Mouse (Mus musculus) limb, embryonic 11.5 days (tissue): ENCODE data around the gene Arhgef11. TPM values are rescaled to one million over a fixed set of nuclear protein-coding genes. Genes with fewer than 3 reads are reported as not detected.

Experiments used
- ATAC-seq: fragments of 200-750 bp; cut with Nextera tagmentation; 2 replicates; pipeline ENCODE4 v1.8.0; 2017; ENCODE audit warnings: low read depth; ENCODE audit not compliant: insufficient number of reproducible peaks, low FRiP score, low TSS enrichment
- DNase-seq: peaks from one replicate; pipeline ENCODE4 v3.0.0-alpha.2; 2015; ENCODE audit warnings: low spot score
- H3K27ac ChIP-seq: fragments of 300-500 bp; sonication (generic); replicated peaks from 2 replicates; pipeline ENCODE4 v1.5.1; 2014; ENCODE audit warnings: low read depth, mild to moderate bottlenecking, low read length
- H3K27me3 ChIP-seq: fragments of 300-500 bp; sonication (generic); 2 replicates; pipeline ENCODE4 v1.6.1; 2014; ENCODE audit warnings: mild to moderate bottlenecking, low read length, mixed read lengths; ENCODE audit not compliant: control insufficient read depth, insufficient read depth
- H3K36me3 ChIP-seq: fragments of 300-500 bp; sonication (generic); 2 replicates; pipeline ENCODE4 v1.6.1; 2014; ENCODE audit warnings: mild to moderate bottlenecking, low read length, moderate library complexity, mixed read lengths; ENCODE audit not compliant: control insufficient read depth, insufficient read depth
- H3K4me1 ChIP-seq: fragments of 300-500 bp; sonication (generic); 2 replicates; pipeline ENCODE4 v1.6.1; 2014; ENCODE audit warnings: low read length, mixed read lengths; ENCODE audit not compliant: control insufficient read depth, insufficient read depth
- H3K4me2 ChIP-seq: fragments of 300-500 bp; sonication (generic); 2 replicates; pipeline ENCODE4 v1.6.1; 2014; ENCODE audit warnings: low read depth, mild to moderate bottlenecking, moderate library complexity; ENCODE audit not compliant: severe bottlenecking
- H3K4me3 ChIP-seq: fragments of 300-500 bp; sonication (generic); 2 replicates; pipeline ENCODE4 v1.5.1; 2014; ENCODE audit warnings: low read depth, low read length
- H3K9ac ChIP-seq: fragments of 300-500 bp; sonication (generic); 2 replicates; pipeline ENCODE4 v1.6.1; 2014; ENCODE audit warnings: mild to moderate bottlenecking, low read length
- H3K9me3 ChIP-seq: fragments of 300-500 bp; sonication (generic); 2 replicates; pipeline ENCODE4 v1.6.1; 2016; ENCODE audit warnings: low read length; ENCODE audit not compliant: control insufficient read depth
- WGBS: fragments of 180-500 bp; shearing (Covaris S2); extraction: QIAGEN DNeasy Blood & Tissue Kit; methylation state at CpG from one replicate; pipeline ENCODE4 v1.1.7; 2014; 5-methylcytosine and 5-hydroxymethylcytosine counted together
- polyA plus RNA-seq: library from polyadenylated mRNA; unstranded; fragments of >200 nt; fragmentation: Nextera tagmentation; extraction: Ambion mirVana; gene quantifications from 2 replicates; pipeline ENCODE4 v1.2.1, GENCODE M21; 2014

Gene Arhgef11
- polyA plus RNA-seq, 1 experiment from 2014 or later = 16.2 TPM

- Histone ChIP-seq H3K4me1 (peaks cover 63% of the 10 kb centered on the region), H3K27ac (peak overlapping the region; percentile 84), H3K9me3 (no peaks in the 10 kb centered on the region), H3K4me3 (no peak overlapping the region), H3K4me2 (no peak overlapping the region), H3K9ac (no peak overlapping the region), H3K36me3 (no peaks in the 10 kb centered on the region), H3K27me3 (no peaks in the 10 kb centered on the region)
- DNase-seq (no peak), ATAC-seq (no peak)
- WGBS = 67% methylated on average over 5 of the region's 5 CpGs
These were observed 148.4 kb downstream of the Arhgef11 start for GRCm38 (mm10) chr3:87765631-87766283.

- no peak for ATAC-seq
- WGBS = 76% methylated on average over 3 of the region's 3 CpGs
- no peak overlapping the region for H3K9ac ChIP-seq
These were observed 148.9 kb downstream of the Arhgef11 start for GRCm38 (mm10) chr3:87766284-87766667.

GRCm38 (mm10) chr3:87767764-87768163, 150.4 kb downstream of the Arhgef11 start:
- ATAC-seq (no peak), DNase-seq (no peak)
- no peaks in the 10 kb centered on the region for H3K36me3 ChIP-seq
- H3K9me3 ChIP-seq = no peaks in the 10 kb centered on the region
- H3K4me2 ChIP-seq = peak overlapping the region; percentile 49
- H3K4me1 ChIP-seq = peaks cover 46% of the 10 kb centered on the region
- WGBS = 68% methylated on average over 8 of the region's 8 CpGs
- H3K9ac ChIP-seq = no peak overlapping the region
- H3K27ac ChIP-seq = no peak overlapping the region; the same call in 1 of the 2 replicates
- 0 out of 2 replicates have a peak overlapping the region, but pooled peaks have one; percentile 44 for H3K4me3 ChIP-seq
- no peaks in the 10 kb centered on the region for H3K27me3 ChIP-seq

More at GRCm38 (mm10) chr3:87766284-87766667, 148.9 kb downstream of the Arhgef11 start:
- Histone ChIP-seq H3K4me1 (peaks cover 61% of the 10 kb centered on the region), H3K9me3 (no peaks in the 10 kb centered on the region), H3K36me3 (no peaks in the 10 kb centered on the region), H3K27me3 (no peaks in the 10 kb centered on the region), H3K4me2 (no peak overlapping the region), H3K4me3 (no peak overlapping the region), H3K27ac (0 out of 2 replicates have a peak overlapping the region, but pooled peaks have one; percentile 84)
- DNase-seq = no peak

DNA sequence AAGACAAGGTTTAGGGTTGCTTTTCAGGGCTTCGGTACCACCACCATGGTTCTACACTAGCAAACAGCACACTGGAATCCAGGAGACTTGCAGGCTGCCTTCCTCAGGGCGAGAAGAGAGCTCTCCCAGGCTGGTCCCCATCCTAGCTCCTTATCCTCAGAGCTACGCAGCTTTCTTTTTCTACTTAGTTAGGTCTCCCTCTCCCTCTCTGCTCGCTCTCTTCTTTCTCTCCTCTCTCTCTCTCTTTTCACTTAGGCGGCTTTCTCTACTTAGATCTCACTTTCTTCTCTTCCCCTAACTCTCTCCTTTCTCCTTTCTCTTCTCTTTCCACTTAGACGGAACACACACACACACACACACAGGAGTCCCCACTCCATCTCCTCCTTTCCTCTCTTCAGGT, 151.1 kb downstream of the Arhgef11 start:
- Histone ChIP-seq H3K36me3 (no peaks in the 10 kb centered on the region), H3K4me2 (peak overlapping the region; percentile 49), H3K27ac (peak overlapping the region; percentile 2; the same call in 1 of the 2 replicates), H3K27me3 (no peaks in the 10 kb centered on the region), H3K4me1 (peaks cover 40% of the 10 kb centered on the region), H3K9ac (peak overlapping the region; percentile 50), H3K9me3 (no peaks in the 10 kb centered on the region), H3K4me3 (peak overlapping the region; percentile 44)
- WGBS = 48% methylated on average over 6 of the region's 6 CpGs
- DNase-seq (no peak), ATAC-seq (no peak)

GRCm38 (mm10) chr3:87768844-87769243, 151.5 kb downstream of the Arhgef11 start:
- DNase-seq = peak; percentile 90
- H3K36me3 ChIP-seq = no peaks in the 10 kb centered on the region
- ATAC-seq = peak; percentile 72; the same call in 1 of the 2 replicates
- peak overlapping the region; percentile 2; the same call in 1 of the 2 replicates for H3K27ac ChIP-seq
- no peaks in the 10 kb centered on the region for H3K27me3 ChIP-seq
- peak overlapping the region; percentile 50 for H3K9ac ChIP-seq
- WGBS = 1% methylated on average over 36 of the region's 37 CpGs
- H3K4me2 ChIP-seq = peak overlapping the region; percentile 49
- H3K4me3 ChIP-seq = peak overlapping the region; percentile 44
- no peaks in the 10 kb centered on the region for H3K9me3 ChIP-seq
- H3K4me1 ChIP-seq = peaks cover 36% of the 10 kb centered on the region

DNA sequence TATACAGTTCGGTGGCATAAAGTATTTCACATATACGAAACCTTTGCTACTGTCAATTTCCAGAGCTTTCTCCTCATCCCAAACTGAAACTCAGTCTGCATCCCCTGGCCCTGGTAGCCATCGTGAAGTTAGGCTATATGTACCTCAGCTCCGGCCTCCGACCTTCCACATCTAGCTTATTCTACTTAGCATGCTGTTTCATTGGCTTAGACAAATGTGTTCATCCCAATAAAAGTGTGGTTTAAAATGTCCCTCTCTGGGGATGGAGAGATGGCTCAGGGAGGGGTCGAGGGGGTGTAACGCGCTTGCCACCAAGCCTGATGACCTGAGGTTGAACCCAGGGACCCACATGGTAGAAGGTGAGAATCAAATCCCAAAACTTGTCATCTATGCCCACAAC, 152.1 kb downstream of the Arhgef11 start:
- Histone ChIP-seq H3K27ac (no peak overlapping the region), H3K9ac (no peak overlapping the region), H3K36me3 (no peaks in the 10 kb centered on the region), H3K9me3 (no peaks in the 10 kb centered on the region), H3K4me2 (no peak overlapping the region), H3K4me1 (peaks cover 29% of the 10 kb centered on the region), H3K27me3 (no peaks in the 10 kb centered on the region), H3K4me3 (no peak overlapping the region)
- no peak for DNase-seq
- WGBS = 74% methylated on average over 8 of the region's 8 CpGs
- ATAC-seq = no peak

DNA sequence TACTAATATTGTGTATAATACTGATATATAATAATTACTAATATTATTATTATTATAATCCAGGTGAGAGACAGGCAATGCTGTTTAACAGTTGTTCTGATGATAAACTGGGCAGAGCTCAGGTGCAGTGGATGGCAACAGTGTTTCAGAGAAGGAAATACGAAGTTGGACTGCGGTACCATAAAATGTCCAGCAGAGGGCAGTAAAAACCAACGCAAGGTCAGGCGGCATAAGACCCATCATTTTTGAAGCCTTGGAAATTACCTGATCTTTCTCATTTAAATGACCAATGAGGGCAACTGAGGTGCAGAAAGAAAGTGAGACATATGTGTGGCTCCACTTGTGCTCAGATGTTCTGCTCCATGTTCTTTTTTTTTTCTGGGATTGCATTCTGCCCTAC, 152.9 kb downstream of the Arhgef11 start:
- H3K27me3 ChIP-seq = no peaks in the 10 kb centered on the region
- no peaks in the 10 kb centered on the region for H3K9me3 ChIP-seq
- H3K36me3 ChIP-seq = no peaks in the 10 kb centered on the region
- ATAC-seq (no peak), DNase-seq (peak; percentile 66)
- 0% methylated on average over 4 of the region's 4 CpGs for WGBS
- peaks cover 21% of the 10 kb centered on the region for H3K4me1 ChIP-seq
- no peak overlapping the region for H3K9ac ChIP-seq
- no peak overlapping the region for H3K4me3 ChIP-seq
- H3K4me2 ChIP-seq = no peak overlapping the region
- H3K27ac ChIP-seq = no peak overlapping the region

DNA sequence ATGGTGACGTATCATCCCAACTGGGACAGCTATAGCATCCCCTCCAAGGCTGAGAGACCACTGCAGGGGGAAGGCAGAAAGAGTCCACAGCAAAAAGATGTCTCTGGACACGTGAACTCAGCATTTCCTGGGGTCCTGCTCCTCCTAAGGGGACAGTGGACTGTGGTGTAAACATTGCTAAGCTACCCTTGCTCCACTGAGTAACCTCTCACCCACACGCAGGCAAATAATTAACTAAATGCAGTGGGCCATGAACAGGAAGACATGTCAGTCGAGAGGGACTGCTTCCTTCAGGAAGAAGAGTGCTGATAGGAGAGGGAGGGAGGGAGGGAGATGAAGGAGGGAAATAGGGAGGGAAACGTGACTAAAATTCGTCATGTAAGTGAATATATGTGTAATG, 153.7 kb downstream of the Arhgef11 start:
- Histone ChIP-seq H3K4me1 (peaks cover 13% of the 10 kb centered on the region), H3K9ac (no peak overlapping the region), H3K27me3 (no peaks in the 10 kb centered on the region), H3K4me2 (no peak overlapping the region), H3K27ac (no peak overlapping the region), H3K9me3 (no peaks in the 10 kb centered on the region), H3K4me3 (no peak overlapping the region), H3K36me3 (no peaks in the 10 kb centered on the region)
- DNase-seq (no peak), ATAC-seq (no peak)
- 55% methylated on average over 6 of the region's 6 CpGs for WGBS
